Mouse (Mus musculus): ENCODE measurements at regions not wholly inside any gene's neighbourhood (a gene's known extent, or its start where the extent isn't known, plus 50 kb on each side); places are given as distances from the start of the nearest gene placed in this dataset.

DNA sequence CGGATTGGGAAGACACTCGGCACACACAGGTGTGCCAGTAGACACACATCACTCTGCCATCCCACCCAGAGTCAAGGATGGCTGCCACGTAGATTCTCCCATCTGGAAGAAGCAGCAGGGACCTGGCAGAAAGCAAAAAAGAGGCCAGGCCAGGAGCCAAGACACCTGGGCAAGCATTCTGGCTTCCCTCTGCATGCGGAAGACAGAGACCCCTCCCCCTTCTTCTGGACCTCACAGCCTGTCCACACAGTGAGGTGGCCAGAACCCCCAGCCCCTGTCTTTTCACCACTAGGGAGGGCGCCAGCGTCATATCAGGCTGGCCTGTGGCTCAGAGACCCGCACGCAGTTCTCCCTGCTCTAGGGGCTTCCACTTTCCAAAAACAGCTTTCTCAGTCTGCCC, 73.6 kb downstream of the Tmem270 start:
- H3K9me3 ChIP-seq (replicated peaks), result no peaks in the 10 kb centered on the region
- H3K4me3 ChIP-seq (ENCODE audit: low read depth, low read length), result no peak overlapping the region
- TF ChIP-seq GATA2 (IDR thresholded peaks at IDR 0.05; ENCODE audit: borderline replicate concordance, low read depth, low read length), result no peak
- TF ChIP-seq GATA1 (IDR thresholded peaks at IDR 0.05; ENCODE audit: borderline replicate concordance, low read length), result no peak
- no peak for TF ChIP-seq TAL1 (conservative IDR thresholded peaks at IDR 0.05; ENCODE audit: low read depth, low read length)
- H3K36me3 ChIP-seq (replicated peaks), result no peaks in the 10 kb centered on the region
- ATAC-seq (ENCODE audit: extremely low read depth, insufficient number of reproducible peaks, low FRiP score, poor library complexity, severe bottlenecking), result no peak
- H3K4me1 ChIP-seq (ENCODE audit: insufficient read depth, low read depth, low read length), result no peaks in the 10 kb centered on the region
- peaks cover 6% of the 10 kb centered on the region; the same call in 1 of the 2 replicates for H3K27me3 ChIP-seq (ENCODE audit: insufficient read depth, low read length)
- DNase-seq (ENCODE audit: low spot score), result no peak

DNA sequence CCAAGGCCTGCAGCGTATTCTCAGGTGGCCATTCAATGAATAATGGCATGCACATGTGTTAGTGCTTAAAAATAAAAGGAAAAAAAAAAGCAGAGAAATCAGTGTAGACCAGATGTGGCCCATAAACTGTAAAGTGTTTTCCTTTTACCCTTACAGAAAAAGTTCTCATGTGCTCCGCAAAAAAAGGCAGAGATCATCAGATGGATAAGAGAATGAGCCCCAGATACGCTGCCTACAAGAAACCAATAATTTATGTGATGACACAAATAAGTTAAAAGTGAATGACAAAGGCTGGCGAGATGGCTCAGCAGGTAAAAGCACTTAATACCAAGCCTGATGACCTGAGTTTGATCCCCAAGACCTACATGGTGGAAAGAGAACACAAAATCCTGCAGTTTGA, 70.5 kb upstream of the Eln start:
- Histone ChIP-seq H3K9me3 (replicated peaks) (no peaks in the 10 kb centered on the region), H3K4me3 (ENCODE audit: low read depth, low read length) (no peak overlapping the region), H3K4me1 (ENCODE audit: insufficient read depth, low read depth, low read length) (no peaks in the 10 kb centered on the region), H3K27me3 (ENCODE audit: insufficient read depth, low read length) (no peaks in the 10 kb centered on the region), H3K36me3 (replicated peaks) (no peaks in the 10 kb centered on the region)
- no peak for TF ChIP-seq GATA2 (IDR thresholded peaks at IDR 0.05; ENCODE audit: borderline replicate concordance, low read depth, low read length)
- ATAC-seq (ENCODE audit: extremely low read depth, insufficient number of reproducible peaks, low FRiP score, poor library complexity, severe bottlenecking) (no peak), DNase-seq (ENCODE audit: low spot score) (no peak)

DNA sequence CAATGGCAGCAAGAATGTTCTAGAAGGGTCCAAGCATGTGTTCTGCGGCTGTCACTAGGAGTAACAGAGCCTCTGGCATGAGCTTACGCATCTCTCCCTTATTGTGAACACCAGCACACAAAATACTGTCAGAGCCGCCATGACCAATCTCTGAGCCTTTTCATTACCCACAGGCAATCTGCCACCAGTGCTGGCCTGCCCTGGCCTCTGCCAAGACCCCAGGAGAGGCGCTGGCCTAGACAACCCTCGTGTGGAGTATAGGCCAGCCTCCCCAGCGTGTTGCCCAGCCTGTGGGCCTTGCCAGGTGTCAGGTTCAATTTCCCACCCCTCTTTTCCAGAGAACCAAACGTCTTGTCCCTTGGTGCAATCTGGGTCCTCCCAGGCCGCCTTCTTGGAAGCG, 62.0 kb upstream of the Eln start:
- H3K4me3 ChIP-seq (ENCODE audit: low read depth, low read length), result no peak overlapping the region
- peaks cover 10% of the 10 kb centered on the region for H3K9me3 ChIP-seq (replicated peaks)
- DNase-seq (ENCODE audit: low spot score) (no peak), ATAC-seq (ENCODE audit: extremely low read depth, insufficient number of reproducible peaks, low FRiP score, poor library complexity, severe bottlenecking) (no peak)
- no peaks in the 10 kb centered on the region for H3K36me3 ChIP-seq (replicated peaks)
- TF ChIP-seq CTCF (IDR thresholded peaks at IDR 0.05; ENCODE audit: low read depth, low read length) (no peak), TAL1 (conservative IDR thresholded peaks at IDR 0.05; ENCODE audit: low read depth, low read length) (no peak), POLR2AphosphoS5 (IDR thresholded peaks at IDR 0.05; ENCODE audit: insufficient replicate concordance, low read depth, low read length) (no peak), GATA1 (IDR thresholded peaks at IDR 0.05; ENCODE audit: borderline replicate concordance, low read length) (no peak), GATA2 (IDR thresholded peaks at IDR 0.05; ENCODE audit: borderline replicate concordance, low read depth, low read length) (no peak)
- no peaks in the 10 kb centered on the region for H3K4me1 ChIP-seq (ENCODE audit: insufficient read depth, low read depth, low read length)
- no peaks in the 10 kb centered on the region for H3K27me3 ChIP-seq (ENCODE audit: insufficient read depth, low read length)

DNA sequence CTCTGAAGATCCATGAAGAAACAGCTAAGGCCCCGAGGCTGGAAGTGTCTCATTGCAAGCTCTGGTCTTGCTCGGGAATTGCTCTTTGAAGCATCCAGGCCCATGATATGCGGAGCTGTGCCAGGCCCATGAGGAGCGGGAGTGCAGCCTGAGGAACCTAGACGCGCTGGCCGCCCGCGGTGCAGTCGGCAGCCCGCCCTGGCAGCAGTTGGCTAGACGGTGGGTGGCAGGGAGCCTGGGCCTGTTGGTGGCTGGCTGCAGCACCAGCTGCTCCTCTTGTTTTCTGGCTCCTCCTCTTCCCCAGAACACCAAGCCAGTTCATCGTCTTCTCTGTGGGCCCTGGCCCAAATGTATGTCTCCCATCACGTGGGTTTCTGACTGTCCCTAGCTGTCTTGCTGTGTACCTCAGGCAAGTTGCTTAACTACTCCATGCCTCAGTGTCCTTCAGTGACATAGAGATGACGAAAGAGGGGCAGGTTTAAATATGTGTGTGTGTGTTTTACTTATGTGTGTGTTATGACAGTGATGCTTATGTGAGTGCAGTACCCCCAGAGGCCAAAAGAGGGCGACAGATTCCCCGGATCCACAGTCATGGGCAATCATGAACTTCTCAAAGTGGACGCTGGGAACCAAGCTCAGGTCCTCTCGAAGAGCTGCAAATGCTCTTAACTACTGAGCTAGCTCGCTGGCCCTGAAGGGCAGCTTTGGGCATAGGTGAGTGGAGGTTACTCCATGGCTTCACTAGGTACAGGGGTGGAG, 57.3 kb upstream of the Eln start:
- H3K4me1 ChIP-seq (ENCODE audit: insufficient read depth, low read depth, low read length), result no peaks in the 10 kb centered on the region
- ATAC-seq (ENCODE audit: extremely low read depth, insufficient number of reproducible peaks, low FRiP score, poor library complexity, severe bottlenecking), result no peak
- no peak for DNase-seq (ENCODE audit: low spot score)
- H3K36me3 ChIP-seq (replicated peaks), result no peaks in the 10 kb centered on the region
- H3K9me3 ChIP-seq (replicated peaks), result peaks cover 10% of the 10 kb centered on the region
- H3K4me3 ChIP-seq (ENCODE audit: low read depth, low read length), result no peak overlapping the region
- H3K27me3 ChIP-seq (ENCODE audit: insufficient read depth, low read length), result no peaks in the 10 kb centered on the region
- TF ChIP-seq CTCF (IDR thresholded peaks at IDR 0.05; ENCODE audit: low read depth, low read length), result peak; percentile 56
- TF ChIP-seq GATA1 (IDR thresholded peaks at IDR 0.05; ENCODE audit: borderline replicate concordance, low read length), result no peak

DNA sequence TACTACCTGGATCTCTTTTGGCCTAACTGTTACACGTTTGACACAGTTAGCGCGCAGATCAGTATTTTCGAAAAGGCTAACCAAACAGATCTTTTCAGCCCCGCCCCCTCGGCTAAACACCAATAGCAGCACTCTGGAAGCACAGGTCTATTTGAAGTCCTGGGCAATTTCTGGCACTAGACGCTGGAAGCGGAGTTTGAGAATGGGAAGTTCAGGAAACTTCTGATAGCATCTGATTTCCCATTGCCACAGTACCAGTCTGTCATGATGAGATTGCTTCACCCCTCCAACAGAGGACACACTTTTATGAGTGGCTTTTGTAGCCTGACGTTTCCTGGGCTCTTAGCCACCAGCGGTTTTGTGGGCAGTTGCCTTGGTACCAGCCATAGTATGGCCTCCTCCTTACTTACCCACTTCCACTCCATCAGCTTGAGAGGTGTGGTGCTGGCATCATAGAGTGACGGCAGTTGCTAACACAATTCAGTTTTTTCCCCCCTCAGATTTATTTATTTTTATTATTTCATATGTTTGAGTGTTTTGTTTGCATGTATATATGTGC, 55.1 kb upstream of the Eln start:
- Histone ChIP-seq H3K4me3 (ENCODE audit: low read depth, low read length) (no peak overlapping the region), H3K27me3 (ENCODE audit: insufficient read depth, low read length) (no peaks in the 10 kb centered on the region), H3K4me1 (ENCODE audit: insufficient read depth, low read depth, low read length) (no peaks in the 10 kb centered on the region), H3K36me3 (replicated peaks) (no peaks in the 10 kb centered on the region), H3K9me3 (replicated peaks) (peaks cover 10% of the 10 kb centered on the region)
- TF ChIP-seq POLR2AphosphoS5 (IDR thresholded peaks at IDR 0.05; ENCODE audit: insufficient replicate concordance, low read depth, low read length), result no peak
- TF ChIP-seq TAL1 (conservative IDR thresholded peaks at IDR 0.05; ENCODE audit: low read depth, low read length), result no peak
- TF ChIP-seq CTCF (IDR thresholded peaks at IDR 0.05; ENCODE audit: low read depth, low read length), result no peak
- no peak for TF ChIP-seq GATA1 (IDR thresholded peaks at IDR 0.05; ENCODE audit: borderline replicate concordance, low read length)
- TF ChIP-seq GATA2 (IDR thresholded peaks at IDR 0.05; ENCODE audit: borderline replicate concordance, low read depth, low read length), result no peak
- no peak for ATAC-seq (ENCODE audit: extremely low read depth, insufficient number of reproducible peaks, low FRiP score, poor library complexity, severe bottlenecking)
- DNase-seq (ENCODE audit: low spot score), result no peak

DNA sequence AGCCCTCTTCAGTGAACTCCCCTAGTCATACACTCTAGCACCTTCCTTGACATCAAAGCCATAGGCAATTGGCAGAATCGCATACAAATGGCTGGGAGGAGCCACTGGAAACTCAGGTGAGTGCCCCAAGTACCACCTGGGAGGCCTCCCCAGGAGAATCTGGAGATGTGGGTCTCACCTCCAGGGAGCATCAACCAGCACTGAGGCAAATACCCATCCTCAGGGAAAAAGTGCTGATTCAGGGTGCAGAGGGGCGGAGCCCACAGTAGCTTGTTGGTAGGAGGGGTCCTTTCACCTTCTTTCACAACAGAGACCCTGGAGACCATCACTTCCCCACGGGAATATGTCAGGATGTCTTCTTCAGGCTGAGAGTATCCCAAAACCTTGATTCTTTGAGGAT, 53.4 kb upstream of the Eln start:
- DNase-seq (ENCODE audit: low spot score) (no peak), ATAC-seq (ENCODE audit: extremely low read depth, insufficient number of reproducible peaks, low FRiP score, poor library complexity, severe bottlenecking) (no peak)
- peaks cover 10% of the 10 kb centered on the region for H3K9me3 ChIP-seq (replicated peaks)
- no peaks in the 10 kb centered on the region for H3K27me3 ChIP-seq (ENCODE audit: insufficient read depth, low read length)
- no peaks in the 10 kb centered on the region for H3K36me3 ChIP-seq (replicated peaks)
- TF ChIP-seq TAL1 (conservative IDR thresholded peaks at IDR 0.05; ENCODE audit: low read depth, low read length), result no peak
- TF ChIP-seq CTCF (IDR thresholded peaks at IDR 0.05; ENCODE audit: low read depth, low read length), result no peak
- TF ChIP-seq POLR2AphosphoS5 (IDR thresholded peaks at IDR 0.05; ENCODE audit: insufficient replicate concordance, low read depth, low read length), result no peak
- TF ChIP-seq GATA2 (IDR thresholded peaks at IDR 0.05; ENCODE audit: borderline replicate concordance, low read depth, low read length), result no peak
- no peak for TF ChIP-seq GATA1 (IDR thresholded peaks at IDR 0.05; ENCODE audit: borderline replicate concordance, low read length)
- H3K4me3 ChIP-seq (ENCODE audit: low read depth, low read length), result no peak overlapping the region
- H3K4me1 ChIP-seq (ENCODE audit: insufficient read depth, low read depth, low read length), result no peaks in the 10 kb centered on the region

DNA sequence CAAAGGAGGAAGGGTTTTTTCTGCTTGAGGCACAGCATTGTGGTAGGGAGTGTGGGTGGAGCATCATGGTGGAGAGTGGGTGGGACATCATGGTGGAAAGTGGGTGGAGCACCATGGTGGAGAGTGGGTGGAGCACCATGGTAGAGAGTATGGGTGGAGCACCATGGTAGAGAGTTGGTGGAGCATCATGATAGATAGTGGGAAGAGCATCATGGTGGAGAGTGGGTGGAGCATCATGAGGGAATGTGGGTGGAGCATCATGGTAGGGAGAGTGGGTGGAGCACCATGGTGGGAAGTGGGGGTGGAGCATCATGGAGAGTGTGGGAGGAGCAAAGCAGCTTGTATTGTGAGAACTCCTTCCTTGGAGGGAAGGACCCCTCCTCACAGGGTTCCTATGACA, 52.8 kb upstream of the Eln start:
- Histone ChIP-seq H3K9me3 (replicated peaks) (peaks cover 7% of the 10 kb centered on the region), H3K27me3 (ENCODE audit: insufficient read depth, low read length) (no peaks in the 10 kb centered on the region), H3K4me1 (ENCODE audit: insufficient read depth, low read depth, low read length) (no peaks in the 10 kb centered on the region), H3K36me3 (replicated peaks) (no peaks in the 10 kb centered on the region), H3K4me3 (ENCODE audit: low read depth, low read length) (no peak overlapping the region)
- no peak for DNase-seq (ENCODE audit: low spot score)
- TF ChIP-seq GATA1 (IDR thresholded peaks at IDR 0.05; ENCODE audit: borderline replicate concordance, low read length) (no peak), GATA2 (IDR thresholded peaks at IDR 0.05; ENCODE audit: borderline replicate concordance, low read depth, low read length) (no peak), TAL1 (conservative IDR thresholded peaks at IDR 0.05; ENCODE audit: low read depth, low read length) (no peak), POLR2AphosphoS5 (IDR thresholded peaks at IDR 0.05; ENCODE audit: insufficient replicate concordance, low read depth, low read length) (no peak), CTCF (IDR thresholded peaks at IDR 0.05; ENCODE audit: low read depth, low read length) (no peak)
- ATAC-seq (ENCODE audit: extremely low read depth, insufficient number of reproducible peaks, low FRiP score, poor library complexity, severe bottlenecking), result no peak
